Mouse (Mus musculus) embryonic fibroblast, embryonic 13.5 days (primary cell): Measurements from ENCODE around the gene Hoxa7.

Source experiments
- CTCF ChIP-seq: IDR thresholded peaks from 2 replicates; pipeline ENCODE4 v1.5.1; 2011; ENCODE audit warnings: mild to moderate bottlenecking, control low read depth, low read length, moderate library complexity, borderline replicate concordance; ENCODE audit not compliant: insufficient read depth
- POLR2A ChIP-seq: IDR thresholded peaks from 2 replicates; pipeline ENCODE4 v1.6.1; 2011; ENCODE audit warnings: low read depth, mild to moderate bottlenecking, control low read depth, low read length, moderate library complexity

GRCm38 (mm10) chr6:52239625-52240388 is 18.2 kb upstream of the Hoxa7 start:
- TF ChIP-seq POLR2A: no peak
- no peak for TF ChIP-seq CTCF
